ENCODE assay signal across 9 mouse cellular contexts in the genomic region with DNA sequence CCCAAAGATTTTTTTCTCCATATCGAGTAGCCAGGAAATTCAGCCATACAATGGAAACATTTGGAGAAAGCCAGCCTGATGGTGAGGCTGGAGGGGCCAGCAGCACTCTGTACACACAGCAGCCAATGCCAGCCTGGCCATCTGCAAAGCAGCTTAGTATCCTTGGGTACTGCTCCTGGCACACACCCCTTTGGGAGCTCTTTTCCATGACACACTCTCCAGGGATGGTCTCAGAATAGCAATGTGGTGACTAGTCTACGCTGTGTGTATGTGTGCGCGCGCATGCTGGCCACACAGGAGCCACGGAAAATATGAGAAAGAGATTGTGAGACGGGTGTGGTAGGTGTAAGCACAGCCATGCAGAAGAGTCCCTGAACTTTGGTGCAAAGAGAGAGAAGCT.
DNase-seq lines count a peak whose midpoint lies in the region; ATAC-seq and TF ChIP-seq lines count a peak whose summit lies in the region.
"Had no signal": no experiment of that assay in that cellular context is flagged by ENCODE, and none has a peak within 500 bp of the region (broad histone marks: within the 10 kb centered on the region; RNA-seq: fewer than 3 reads in every experiment).

No protein-coding gene starts in this region.

- no peaks in the 10 kb centered on the region for H3K9me3 ChIP-seq in hindbrain, embryonic 13.5 days
- no peaks in the 10 kb centered on the region for H3K9me3 ChIP-seq in hindbrain, embryonic 11.5 days (ENCODE audit: control insufficient read depth, low read length)
- H3K9me3 ChIP-seq in embryonic facial prominence, embryonic 15.5 days (replicated peaks): no peaks in the 10 kb centered on the region
- no peaks in the 10 kb centered on the region for H3K9me3 ChIP-seq in midbrain, embryonic 10.5 days (replicated peaks)
- H3K9me3 ChIP-seq in liver, postnatal 0 days (ENCODE audit: low read length): no peaks in the 10 kb centered on the region

- H3K27me3 ChIP-seq in hindbrain, embryonic 13.5 days: no peaks in the 10 kb centered on the region
- no peaks in the 10 kb centered on the region for H3K27me3 ChIP-seq in hindbrain, embryonic 11.5 days (ENCODE audit: control insufficient read depth, insufficient read depth, low read length)
- H3K27me3 ChIP-seq in embryonic facial prominence, embryonic 15.5 days: no peaks in the 10 kb centered on the region
- H3K27me3 ChIP-seq in midbrain, embryonic 10.5 days (ENCODE audit: low read depth, poor library complexity, severe bottlenecking): no peaks in the 10 kb centered on the region
- no peaks in the 10 kb centered on the region for H3K27me3 ChIP-seq in liver, postnatal 0 days (ENCODE audit: insufficient read depth, low read length)

- TF ChIP-seq CTCF in liver, postnatal 0 days (IDR thresholded peaks at IDR 0.05; ENCODE audit: low read depth): no peak

- H3K36me3 ChIP-seq in hindbrain, embryonic 13.5 days: no peaks in the 10 kb centered on the region
- no peaks in the 10 kb centered on the region for H3K36me3 ChIP-seq in hindbrain, embryonic 11.5 days (ENCODE audit: control insufficient read depth, insufficient read depth, low read length)
- no peaks in the 10 kb centered on the region for H3K36me3 ChIP-seq in embryonic facial prominence, embryonic 15.5 days
- no peaks in the 10 kb centered on the region for H3K36me3 ChIP-seq in midbrain, embryonic 10.5 days
- H3K36me3 ChIP-seq in liver, postnatal 0 days (replicated peaks; ENCODE audit: insufficient read depth, low read length): no peaks in the 10 kb centered on the region

- 88% methylated on average over 7 of the region's 7 CpGs for WGBS in hindbrain, embryonic 13.5 days
- WGBS in hindbrain, embryonic 11.5 days: 88% methylated on average over 7 of the region's 7 CpGs
- WGBS in embryonic facial prominence, embryonic 15.5 days: 71% methylated on average over 7 of the region's 7 CpGs
- WGBS in midbrain, embryonic 10.5 days: 94% methylated on average over 7 of the region's 7 CpGs
- WGBS in liver, postnatal 0 days (ENCODE audit: insufficient replicate concordance): 85% methylated on average over 7 of the region's 7 CpGs

- ATAC-seq in hindbrain, embryonic 13.5 days (ENCODE audit: low FRiP score): peak; percentile 74
- no peak for ATAC-seq in hindbrain, embryonic 11.5 days (ENCODE audit: low FRiP score)
- ATAC-seq in embryonic facial prominence, embryonic 15.5 days (ENCODE audit: insufficient number of reproducible peaks, low FRiP score, low TSS enrichment, low read depth): peak; percentile 87
- ATAC-seq in liver, postnatal 0 days: no peak
- ATAC-seq: Patski had no signal

- no peak for DNase-seq in hindbrain, embryonic 11.5 days (ENCODE audit: low spot score)
- peak; percentile 58 for DNase-seq in NIH3T3 (ENCODE audit: low read depth)
- DNase-seq in midbrain, embryonic 10.5 days (ENCODE audit: low spot score): no peak
- no peak for DNase-seq in adrenal gland, postnatal 10 days
- DNase-seq in liver, postnatal 0 days: no peak
- DNase-seq: thymus, postnatal 25 days had no signal

- H3K4me2 ChIP-seq in hindbrain, embryonic 13.5 days: no peak overlapping the region
- H3K4me2 ChIP-seq in hindbrain, embryonic 11.5 days (replicated peaks; ENCODE audit: low read depth, low read length): no peak overlapping the region
- H3K4me2 ChIP-seq in embryonic facial prominence, embryonic 15.5 days (replicated peaks): no peak overlapping the region
- H3K4me2 ChIP-seq in liver, postnatal 0 days (ENCODE audit: low read depth, low read length): no peak overlapping the region

- 0 out of 2 replicates have a peak overlapping the region, but pooled peaks have one; percentile 35 for H3K9ac ChIP-seq in hindbrain, embryonic 13.5 days
- no peak overlapping the region for H3K9ac ChIP-seq in hindbrain, embryonic 11.5 days (ENCODE audit: low read depth, low read length)
- H3K9ac ChIP-seq in embryonic facial prominence, embryonic 15.5 days: no peak overlapping the region
- no peak overlapping the region for H3K9ac ChIP-seq in liver, postnatal 0 days (replicated peaks)

- H3K4me3 ChIP-seq in hindbrain, embryonic 13.5 days: no peak overlapping the region
- no peak overlapping the region for H3K4me3 ChIP-seq in hindbrain, embryonic 11.5 days (ENCODE audit: low read depth, low read length)
- H3K4me3 ChIP-seq in embryonic facial prominence, embryonic 15.5 days (replicated peaks): no peak overlapping the region
- H3K4me3 ChIP-seq in midbrain, embryonic 10.5 days: no peak overlapping the region
- H3K4me3 ChIP-seq in liver, postnatal 0 days (ENCODE audit: low read depth, low read length): no peak overlapping the region

- no peak for TF ChIP-seq EP300 in liver, postnatal 0 days (IDR thresholded peaks at IDR 0.05; ENCODE audit: low read depth)

- peaks cover 16% of the 10 kb centered on the region for H3K4me1 ChIP-seq in hindbrain, embryonic 13.5 days (replicated peaks)
- H3K4me1 ChIP-seq in hindbrain, embryonic 11.5 days (replicated peaks; ENCODE audit: control insufficient read depth, insufficient read depth, low read length): no peaks in the 10 kb centered on the region
- H3K4me1 ChIP-seq in embryonic facial prominence, embryonic 15.5 days: peaks cover 7% of the 10 kb centered on the region; the same call in 1 of the 2 replicates
- H3K4me1 ChIP-seq in midbrain, embryonic 10.5 days: peaks cover 20% of the 10 kb centered on the region
- no peaks in the 10 kb centered on the region for H3K4me1 ChIP-seq in liver, postnatal 0 days (ENCODE audit: insufficient read depth)

- H3K27ac ChIP-seq in hindbrain, embryonic 13.5 days: peak overlapping the region; percentile 27
- H3K27ac ChIP-seq in hindbrain, embryonic 11.5 days (ENCODE audit: low read depth, low read length): no peak overlapping the region
- H3K27ac ChIP-seq in embryonic facial prominence, embryonic 15.5 days (replicated peaks): no peak overlapping the region
- H3K27ac ChIP-seq in midbrain, embryonic 10.5 days (replicated peaks): peak overlapping the region; percentile 6
- H3K27ac ChIP-seq in liver, postnatal 0 days (ENCODE audit: low read depth): no peak overlapping the region

Comparison
In these comparisons a context has a peak if more than half of its experiments do, and no peak if none do; other contexts are left out.
1. ATAC-seq: peak in hindbrain, embryonic 13.5 days (single experiment) and embryonic facial prominence, embryonic 15.5 days (single experiment); none in hindbrain, embryonic 11.5 days (single experiment) and liver, postnatal 0 days (single experiment).
2. H3K27ac ChIP-seq: peak in hindbrain, embryonic 13.5 days (single experiment) and midbrain, embryonic 10.5 days (single experiment); none in hindbrain, embryonic 11.5 days (single experiment), embryonic facial prominence, embryonic 15.5 days (single experiment) and liver, postnatal 0 days (single experiment).